Mouse (Mus musculus) lung, embryonic 14.5 days (tissue): ENCODE measurements around the gene Nfe2l3. TPM values are rescaled to one million over a fixed set of nuclear protein-coding genes. Genes with fewer than 3 reads are reported as not detected.
A peak's percentile ranks its signal among the peaks of the same experiment; 100 is the strongest.

Experiments used
- ATAC-seq: fragments of 200-750 bp; cut with Nextera tagmentation; 2 replicates; pipeline ENCODE4 v1.8.0; 2017; ENCODE audit warnings: mild to moderate bottlenecking, moderate TSS enrichment, moderate library complexity; ENCODE audit not compliant: insufficient read depth
- DNase-seq: peaks from one replicate; pipeline ENCODE4 v3.0.0-alpha.2; 2015
- H3K27ac ChIP-seq: fragments of 300-500 bp; sonication (generic); 2 replicates; pipeline ENCODE4 v1.5.1; 2014; ENCODE audit warnings: low read depth, mild to moderate bottlenecking, moderate library complexity
- H3K27me3 ChIP-seq: fragments of 300-500 bp; sonication (generic); 2 replicates; pipeline ENCODE4 v1.6.1; 2014; ENCODE audit warnings: low read length, control low read depth; ENCODE audit not compliant: insufficient read depth
- H3K36me3 ChIP-seq: fragments of 300-500 bp; sonication (generic); 2 replicates; pipeline ENCODE4 v1.6.1; 2014; ENCODE audit warnings: control low read depth; ENCODE audit not compliant: insufficient read depth
- H3K4me1 ChIP-seq: fragments of 300-500 bp; sonication (generic); 2 replicates; pipeline ENCODE4 v1.6.1; 2014; ENCODE audit warnings: antibody characterized with exemption, control low read depth; ENCODE audit not compliant: insufficient read depth
- H3K4me2 ChIP-seq: fragments of 300-500 bp; sonication (generic); 2 replicates; pipeline ENCODE4 v1.6.1; 2014; ENCODE audit warnings: mild to moderate bottlenecking
- H3K4me3 ChIP-seq: fragments of 300-500 bp; sonication (generic); 2 replicates; pipeline ENCODE4 v1.5.1; 2014; ENCODE audit warnings: low read depth, low read length
- H3K9ac ChIP-seq: fragments of 300-500 bp; sonication (generic); 2 replicates; pipeline ENCODE4 v1.6.1; 2014
- H3K9me3 ChIP-seq: fragments of 300-500 bp; sonication (generic); 2 replicates; pipeline ENCODE4 v1.6.1; 2016; ENCODE audit warnings: low read depth, low read length, control low read depth
- CTCF ChIP-seq: IDR thresholded peaks from 2 replicates; pipeline ENCODE4 v1.5.1; 2016; ENCODE audit warnings: antibody characterized with exemption, low read depth
- WGBS: fragments of 180-500 bp; shearing (Covaris S2); extraction: QIAGEN DNeasy Blood & Tissue Kit; methylation state at CpG from one replicate; pipeline ENCODE4 v1.1.7; 2014; 5-methylcytosine and 5-hydroxymethylcytosine counted together
- polyA plus RNA-seq: library from polyadenylated mRNA; unstranded; fragments of >200 nt; fragmentation: Nextera tagmentation; extraction: Ambion mirVana; gene quantifications from 2 replicates; pipeline ENCODE4 v1.2.1, GENCODE M21; 2014

Gene Nfe2l3
- polyA plus RNA-seq, 1 experiment from 2014 or later = 2.8 TPM

GRCm38 (mm10) chr6:51395486-51395885 is 37.0 kb upstream of the Nfe2l3 start:
- no peak overlapping the region for H3K4me3 ChIP-seq
- no peaks in the 10 kb centered on the region for H3K27me3 ChIP-seq
- H3K36me3 ChIP-seq = no peaks in the 10 kb centered on the region
- ATAC-seq (no peak), DNase-seq (no peak)
- WGBS = 51% methylated on average over 9 of the region's 9 CpGs
- peaks cover 8% of the 10 kb centered on the region for H3K4me1 ChIP-seq
- no peaks in the 10 kb centered on the region for H3K9me3 ChIP-seq
- TF ChIP-seq CTCF = no peak
- no peak overlapping the region for H3K27ac ChIP-seq
- H3K9ac ChIP-seq = no peak overlapping the region
- no peak overlapping the region for H3K4me2 ChIP-seq

- DNase-seq (peak; percentile 81), ATAC-seq (peak; percentile 75)
- no peak overlapping the region for H3K4me3 ChIP-seq
- no peak for TF ChIP-seq CTCF
- no peak overlapping the region for H3K27ac ChIP-seq
- H3K36me3 ChIP-seq = no peaks in the 10 kb centered on the region
- H3K9ac ChIP-seq = no peak overlapping the region
- H3K27me3 ChIP-seq = no peaks in the 10 kb centered on the region
- 19% methylated on average over 6 of the region's 6 CpGs for WGBS
- H3K4me1 ChIP-seq = peaks cover 11% of the 10 kb centered on the region
- H3K9me3 ChIP-seq = no peaks in the 10 kb centered on the region
- H3K4me2 ChIP-seq = peak overlapping the region; percentile 21; the same call in 1 of the 2 replicates
Observed at GRCm38 (mm10) chr6:51399113-51399518, 33.4 kb upstream of the Nfe2l3 start.

- Histone ChIP-seq H3K27me3 (no peaks in the 10 kb centered on the region), H3K4me3 (no peak overlapping the region), H3K4me2 (0 out of 2 replicates have a peak overlapping the region, but pooled peaks have one; percentile 4), H3K27ac (no peak overlapping the region), H3K9me3 (no peaks in the 10 kb centered on the region), H3K36me3 (no peaks in the 10 kb centered on the region), H3K4me1 (peaks cover 11% of the 10 kb centered on the region), H3K9ac (no peak overlapping the region)
- peak; percentile 68 for DNase-seq
- WGBS = 16% methylated on average over 6 of the region's 6 CpGs
- peak; percentile 59 for ATAC-seq
- no peak for TF ChIP-seq CTCF
Observed at GRCm38 (mm10) chr6:51401294-51401693, 31.2 kb upstream of the Nfe2l3 start.

GRCm38 (mm10) chr6:51403598-51403997 is 28.9 kb upstream of the Nfe2l3 start:
- ATAC-seq (no peak), DNase-seq (no peak)
- Histone ChIP-seq H3K4me1 (peaks cover 11% of the 10 kb centered on the region), H3K9me3 (no peaks in the 10 kb centered on the region), H3K27me3 (no peaks in the 10 kb centered on the region), H3K9ac (no peak overlapping the region), H3K4me3 (no peak overlapping the region), H3K36me3 (no peaks in the 10 kb centered on the region), H3K27ac (no peak overlapping the region), H3K4me2 (no peak overlapping the region)
- 61% methylated on average over 5 of the region's 5 CpGs for WGBS
- TF ChIP-seq CTCF = no peak

- no peaks in the 10 kb centered on the region for H3K27me3 ChIP-seq
- H3K4me1 ChIP-seq = peaks cover 4% of the 10 kb centered on the region; the same call in 1 of the 2 replicates
- H3K9me3 ChIP-seq = no peaks in the 10 kb centered on the region
- no peak overlapping the region for H3K4me3 ChIP-seq
- 45% methylated on average over 4 of the region's 4 CpGs for WGBS
- ATAC-seq (no peak), DNase-seq (no peak)
- no peak for TF ChIP-seq CTCF
- no peak overlapping the region for H3K4me2 ChIP-seq
- no peak overlapping the region for H3K9ac ChIP-seq
- H3K27ac ChIP-seq = no peak overlapping the region
- H3K36me3 ChIP-seq = no peaks in the 10 kb centered on the region
Observed at GRCm38 (mm10) chr6:51404502-51404901, 28.0 kb upstream of the Nfe2l3 start.

- H3K36me3 ChIP-seq = no peaks in the 10 kb centered on the region
- no peak overlapping the region for H3K4me3 ChIP-seq
- H3K9ac ChIP-seq = no peak overlapping the region
- H3K9me3 ChIP-seq = no peaks in the 10 kb centered on the region
- ATAC-seq (no peak), DNase-seq (peak; percentile 45)
- H3K27me3 ChIP-seq = no peaks in the 10 kb centered on the region
- H3K4me2 ChIP-seq = no peak overlapping the region
- no peaks in the 10 kb centered on the region for H3K4me1 ChIP-seq
- no peak for TF ChIP-seq CTCF
- 29% methylated on average over 1 of the region's 1 CpGs for WGBS
- H3K27ac ChIP-seq = no peak overlapping the region
Observed at GRCm38 (mm10) chr6:51416433-51416832, 16.0 kb upstream of the Nfe2l3 start.

- Histone ChIP-seq H3K27ac (no peak overlapping the region), H3K4me1 (no peaks in the 10 kb centered on the region), H3K9me3 (no peaks in the 10 kb centered on the region), H3K4me3 (no peak overlapping the region), H3K27me3 (no peaks in the 10 kb centered on the region), H3K36me3 (no peaks in the 10 kb centered on the region), H3K4me2 (no peak overlapping the region), H3K9ac (no peak overlapping the region)
- DNase-seq = no peak
- no peak for TF ChIP-seq CTCF
- WGBS = 84% methylated on average over 4 of the region's 4 CpGs
- ATAC-seq = no peak
Observed at GRCm38 (mm10) chr6:51417306-51417936, 15.0 kb upstream of the Nfe2l3 start.
